7 mouse cellular contexts compared by ENCODE assay signal in genomic region chr9:95406571-95407561, GRCm38 (mm10). TPM values are rescaled to one million over a fixed set of nuclear protein-coding genes. Genes with fewer than 3 reads are reported as not detected.
DNase-seq lines count a peak whose midpoint lies in the region; ATAC-seq and TF ChIP-seq lines count a peak whose summit lies in the region.

TSS of gene Chst2 (minus strand) at chr9:95406722.

- H3K36me3 ChIP-seq in embryonic facial prominence, embryonic 15.5 days: no peaks in the 10 kb centered on the region
- H3K36me3 ChIP-seq in heart, embryonic 11.5 days (ENCODE audit: control insufficient read depth, insufficient read depth, low read length): no peaks in the 10 kb centered on the region
- H3K36me3 ChIP-seq in kidney, embryonic 14.5 days (ENCODE audit: control insufficient read depth, insufficient read depth, low read length): no peaks in the 10 kb centered on the region
- peaks cover 9% of the 10 kb centered on the region for H3K36me3 ChIP-seq in limb, embryonic 14.5 days (ENCODE audit: control insufficient read depth, insufficient read depth, low read length)
- H3K36me3 ChIP-seq in midbrain, embryonic 16.5 days (ENCODE audit: control insufficient read depth, insufficient read depth, low read length): no peaks in the 10 kb centered on the region
- H3K36me3 ChIP-seq in stomach, embryonic 15.5 days: no peaks in the 10 kb centered on the region

- no peak for TF ChIP-seq CTCF in bone marrow, adult 2 months (IDR thresholded peaks at IDR 0.05; ENCODE audit: control insufficient read depth, insufficient read depth, low read length)

- TF ChIP-seq POLR2A in bone marrow, adult 2 months (IDR thresholded peaks at IDR 0.05; ENCODE audit: borderline replicate concordance, control insufficient read depth, low read depth, low read length): no peak
- TF ChIP-seq POLR2A in limb, embryonic 14.5 days (IDR thresholded peaks at IDR 0.05; ENCODE audit: borderline replicate concordance, extremely low read depth, insufficient read depth, insufficient read length): 0 out of 2 replicates have a peak, but pooled peaks have one; percentile 46

- peak; percentile 89 for DNase-seq in limb, embryonic 14.5 days (ENCODE audit: low spot score)

- peak within 1 kb of the TSS; percentile 97 for H3K4me2 ChIP-seq in embryonic facial prominence, embryonic 15.5 days (replicated peaks)
- peak within 1 kb of the TSS; percentile 96 for H3K4me2 ChIP-seq in heart, embryonic 11.5 days
- H3K4me2 ChIP-seq in kidney, embryonic 14.5 days (replicated peaks; ENCODE audit: low read depth, low read length): peak within 1 kb of the TSS; percentile 91
- peak within 1 kb of the TSS; percentile 94 for H3K4me2 ChIP-seq in limb, embryonic 14.5 days (replicated peaks; ENCODE audit: low read depth, low read length, severe bottlenecking)
- H3K4me2 ChIP-seq in midbrain, embryonic 16.5 days (ENCODE audit: low read length): peak within 1 kb of the TSS; percentile 86
- peak within 1 kb of the TSS; percentile 99 for H3K4me2 ChIP-seq in stomach, embryonic 15.5 days

- peak; percentile 95 for ATAC-seq in embryonic facial prominence, embryonic 15.5 days (ENCODE audit: insufficient number of reproducible peaks, low FRiP score, low TSS enrichment, low read depth)
- peak; percentile 87 for ATAC-seq in heart, embryonic 11.5 days (replicated peaks; ENCODE audit: insufficient number of reproducible peaks, low FRiP score, low TSS enrichment)
- peak; percentile 95 for ATAC-seq in kidney, embryonic 14.5 days (ENCODE audit: low FRiP score, low TSS enrichment)
- peak; percentile 93 for ATAC-seq in limb, embryonic 14.5 days (ENCODE audit: low FRiP score, low read depth)
- ATAC-seq in midbrain, embryonic 16.5 days: peak; percentile 95
- peak; percentile 90 for ATAC-seq in stomach, embryonic 15.5 days (ENCODE audit: insufficient read depth, low FRiP score, low read depth)

- peak within 1 kb of the TSS; percentile 48; the same call in 1 of the 2 replicates for H3K27ac ChIP-seq in bone marrow, adult 2 months (ENCODE audit: control insufficient read depth, insufficient read depth, low read depth, low read length, poor library complexity)
- H3K27ac ChIP-seq in embryonic facial prominence, embryonic 15.5 days (replicated peaks): peak within 1 kb of the TSS; percentile 89
- H3K27ac ChIP-seq in heart, embryonic 11.5 days (ENCODE audit: low read depth, low read length): peak within 1 kb of the TSS; percentile 46; the same call in 1 of the 2 replicates
- H3K27ac ChIP-seq in kidney, embryonic 14.5 days (ENCODE audit: low read depth, low read length): peak within 1 kb of the TSS; percentile 87
- peak within 1 kb of the TSS; percentile 64 for H3K27ac ChIP-seq in limb, embryonic 14.5 days (replicated peaks; ENCODE audit: low read depth, low read length)
- peak within 1 kb of the TSS; percentile 90 for H3K27ac ChIP-seq in midbrain, embryonic 16.5 days (ENCODE audit: low read length)
- peak within 1 kb of the TSS; percentile 83 for H3K27ac ChIP-seq in stomach, embryonic 15.5 days

- H3K27me3 ChIP-seq in embryonic facial prominence, embryonic 15.5 days: 0 out of 2 replicates have a peak, but pooled peaks cover 3% of the 10 kb centered on the region
- peaks cover 13% of the 10 kb centered on the region for H3K27me3 ChIP-seq in heart, embryonic 11.5 days (ENCODE audit: control insufficient read depth, insufficient read depth, low read length)
- H3K27me3 ChIP-seq in kidney, embryonic 14.5 days (ENCODE audit: control insufficient read depth, insufficient read depth, low read length): peaks cover 8% of the 10 kb centered on the region; the same call in 1 of the 2 replicates
- H3K27me3 ChIP-seq in limb, embryonic 14.5 days (ENCODE audit: control insufficient read depth, insufficient read depth, low read length): 0 out of 2 replicates have a peak, but pooled peaks cover 3% of the 10 kb centered on the region
- no peaks in the 10 kb centered on the region; the same call in 1 of the 2 replicates for H3K27me3 ChIP-seq in midbrain, embryonic 16.5 days (ENCODE audit: control insufficient read depth, insufficient read depth, low read depth, low read length)
- peaks cover 19% of the 10 kb centered on the region; the same call in 1 of the 2 replicates for H3K27me3 ChIP-seq in stomach, embryonic 15.5 days (replicated peaks)

- H3K9me3 ChIP-seq in embryonic facial prominence, embryonic 15.5 days (replicated peaks): no peaks in the 10 kb centered on the region
- H3K9me3 ChIP-seq in heart, embryonic 11.5 days (replicated peaks; ENCODE audit: control insufficient read depth, low read length): no peaks in the 10 kb centered on the region
- H3K9me3 ChIP-seq in kidney, embryonic 14.5 days (ENCODE audit: control insufficient read depth, low read length): no peaks in the 10 kb centered on the region
- H3K9me3 ChIP-seq in limb, embryonic 14.5 days (ENCODE audit: control insufficient read depth, low read length): no peaks in the 10 kb centered on the region
- H3K9me3 ChIP-seq in midbrain, embryonic 16.5 days (replicated peaks; ENCODE audit: control insufficient read depth, low read length, poor library complexity, severe bottlenecking): no peaks in the 10 kb centered on the region
- no peaks in the 10 kb centered on the region for H3K9me3 ChIP-seq in stomach, embryonic 15.5 days

- H3K4me1 ChIP-seq in bone marrow, adult 2 months (ENCODE audit: control insufficient read depth, insufficient read depth, low read length): no peaks in the 10 kb centered on the region
- H3K4me1 ChIP-seq in embryonic facial prominence, embryonic 15.5 days: peaks cover 27% of the 10 kb centered on the region
- 0 out of 2 replicates have a peak, but pooled peaks cover 2% of the 10 kb centered on the region for H3K4me1 ChIP-seq in heart, embryonic 11.5 days (ENCODE audit: control insufficient read depth, insufficient read depth, low read length)
- H3K4me1 ChIP-seq in kidney, embryonic 14.5 days (ENCODE audit: control insufficient read depth, insufficient read depth, low read length): peaks cover 14% of the 10 kb centered on the region
- peaks cover 8% of the 10 kb centered on the region; the same call in 1 of the 2 replicates for H3K4me1 ChIP-seq in limb, embryonic 14.5 days (ENCODE audit: control insufficient read depth, insufficient read depth, low read length)
- H3K4me1 ChIP-seq in midbrain, embryonic 16.5 days (ENCODE audit: control insufficient read depth, insufficient read depth, low read length): peaks cover 23% of the 10 kb centered on the region
- H3K4me1 ChIP-seq in stomach, embryonic 15.5 days: peaks cover 22% of the 10 kb centered on the region

- peak within 1 kb of the TSS; percentile 75 for H3K9ac ChIP-seq in embryonic facial prominence, embryonic 15.5 days
- peak within 1 kb of the TSS; percentile 75 for H3K9ac ChIP-seq in heart, embryonic 11.5 days (ENCODE audit: low read depth, low read length)
- H3K9ac ChIP-seq in kidney, embryonic 14.5 days (ENCODE audit: low read depth, low read length): peak within 1 kb of the TSS; percentile 80
- peak within 1 kb of the TSS; percentile 78 for H3K9ac ChIP-seq in limb, embryonic 14.5 days (ENCODE audit: low read depth, low read length, severe bottlenecking)
- H3K9ac ChIP-seq in midbrain, embryonic 16.5 days (ENCODE audit: low read depth, low read length): peak within 1 kb of the TSS; percentile 83
- peak within 1 kb of the TSS; percentile 59 for H3K9ac ChIP-seq in stomach, embryonic 15.5 days

- peak within 1 kb of the TSS; percentile 9 for H3K4me3 ChIP-seq in bone marrow, adult 2 months (replicated peaks; ENCODE audit: control insufficient read depth, low read depth, low read length)
- peak within 1 kb of the TSS; percentile 81 for H3K4me3 ChIP-seq in embryonic facial prominence, embryonic 15.5 days (replicated peaks)
- H3K4me3 ChIP-seq in heart, embryonic 11.5 days (ENCODE audit: low read depth, low read length): peak within 1 kb of the TSS; percentile 65
- H3K4me3 ChIP-seq in kidney, embryonic 14.5 days (ENCODE audit: low read length): peak within 1 kb of the TSS; percentile 75
- peak within 1 kb of the TSS; percentile 72 for H3K4me3 ChIP-seq in limb, embryonic 14.5 days (replicated peaks; ENCODE audit: low read length)
- H3K4me3 ChIP-seq in midbrain, embryonic 16.5 days (ENCODE audit: low read depth, low read length): peak within 1 kb of the TSS; percentile 91
- H3K4me3 ChIP-seq in stomach, embryonic 15.5 days (replicated peaks): peak within 1 kb of the TSS; percentile 59

- 1% methylated on average over 97 of the region's 102 CpGs for WGBS in bone marrow, adult 2 months
- under 1% methylated on average over 101 of the region's 102 CpGs for WGBS in embryonic facial prominence, embryonic 15.5 days
- WGBS in heart, embryonic 11.5 days (ENCODE audit: insufficient replicate concordance): under 1% methylated on average over 75 of the region's 102 CpGs
- WGBS in kidney, embryonic 14.5 days: under 1% methylated on average over 98 of the region's 102 CpGs
- under 1% methylated on average over 63 of the region's 102 CpGs for WGBS in limb, embryonic 14.5 days
- under 1% methylated on average over 78 of the region's 102 CpGs for WGBS in midbrain, embryonic 16.5 days
- under 1% methylated on average over 90 of the region's 102 CpGs for WGBS in stomach, embryonic 15.5 days

RNA-seq across cellular contexts. Expression of gene Chst2, which starts in this region (rescaled TPM):
- polyA plus RNA-seq in bone marrow, adult 2 months (2011; ENCODE audit: insufficient read depth, insufficient read length, low replicate concordance, missing spikeins): 1.0 and 1.5 TPM in 2 replicates
- polyA plus RNA-seq in embryonic facial prominence, embryonic 15.5 days (2015; fragmentation: Nextera tagmentation; extraction: Ambion mirVana): 10.0 and 10.3 TPM in 2 replicates
- 2.2 and 2.9 TPM in 2 replicates for polyA plus RNA-seq in heart, embryonic 11.5 days (2014; fragmentation: Nextera tagmentation; extraction: Ambion mirVana)
- polyA plus RNA-seq in kidney, embryonic 14.5 days (2014; fragmentation: Nextera tagmentation; extraction: Ambion mirVana): 9.8 and 10.5 TPM in 2 replicates
- 7.5 and 9.7 TPM in 2 replicates for polyA plus RNA-seq in limb, embryonic 14.5 days (2012; rRNA removed)
- polyA plus RNA-seq in limb, embryonic 14.5 days (2014; fragmentation: Nextera tagmentation; extraction: Ambion mirVana): 10.6 and 12.9 TPM in 2 replicates
- polyA plus RNA-seq in midbrain, embryonic 16.5 days (2015; fragmentation: Nextera tagmentation; extraction: Ambion mirVana): 26.5 and 26.7 TPM in 2 replicates
- 8.4 and 10.6 TPM in 2 replicates for polyA plus RNA-seq in stomach, embryonic 15.5 days (2015; fragmentation: Nextera tagmentation; extraction: Ambion mirVana)

Comparison
In these comparisons a context has a peak if more than half of its experiments do, and no peak if none do; other contexts are left out.
1. Peak in every context shown above with its lines: DNase-seq, ATAC-seq, H3K4me3 ChIP-seq and H3K27ac ChIP-seq.
2. H3K4me3 ChIP-seq: peak in every context shown above with its lines; median percentile 91 in midbrain, embryonic 16.5 days; 81 in embryonic facial prominence, embryonic 15.5 days; 75 in kidney, embryonic 14.5 days; 72 in limb, embryonic 14.5 days; 65 in heart, embryonic 11.5 days; 59 in stomach, embryonic 15.5 days; 9 in bone marrow, adult 2 months.